ENCODE assay signal across 8 mouse cellular contexts in genomic region chr12:70975891-70976290, GRCm38 (mm10). TPM values are rescaled to one million over a fixed set of nuclear protein-coding genes. Genes with fewer than 3 reads are reported as not detected.
DNase-seq lines count a peak whose midpoint lies in the region; ATAC-seq and TF ChIP-seq lines count a peak whose summit lies in the region.

No protein-coding gene starts in this region.

- H3K27me3 ChIP-seq in heart, embryonic 10.5 days (ENCODE audit: insufficient read depth, poor library complexity, severe bottlenecking): no peaks in the 10 kb centered on the region
- H3K27me3 ChIP-seq in ES-Bruce4 (ENCODE audit: control insufficient read depth, insufficient read depth, low read length, poor library complexity, severe bottlenecking): no peaks in the 10 kb centered on the region
- H3K27me3 ChIP-seq in forebrain, postnatal 0 days (ENCODE audit: insufficient read depth, low read length): no peaks in the 10 kb centered on the region
- H3K27me3 ChIP-seq in liver, embryonic 15.5 days: no peaks in the 10 kb centered on the region

- TF ChIP-seq EP300 in ES-Bruce4 (IDR thresholded peaks at IDR 0.05; ENCODE audit: insufficient read depth, low read depth, low read length): no peak

- no peak for ATAC-seq in forebrain, postnatal 0 days
- no peak for ATAC-seq in liver, embryonic 15.5 days (ENCODE audit: insufficient read depth)

- intact Hi-C loops in heart, postnatal 36 days (cut with DNase I): loop anchor here (2.0 kb wide), 1 partner anchor 41 kb away; no protein-coding TSS in a partner anchor

- WGBS in heart, embryonic 10.5 days: 61% methylated on average over 3 of the region's 3 CpGs
- WGBS in forebrain, postnatal 0 days: 73% methylated on average over 3 of the region's 3 CpGs
- 35% methylated on average over 3 of the region's 3 CpGs for WGBS in liver, embryonic 15.5 days (ENCODE audit: insufficient replicate concordance)

- TF ChIP-seq POLR2A in ES-Bruce4 (IDR thresholded peaks at IDR 0.05; ENCODE audit: insufficient read depth, low read length): no peak

- peaks cover 26% of the 10 kb centered on the region for H3K36me3 ChIP-seq in heart, embryonic 10.5 days
- H3K36me3 ChIP-seq in ES-Bruce4 (ENCODE audit: control insufficient read depth, insufficient read depth, low read length, poor library complexity, severe bottlenecking): peaks cover 23% of the 10 kb centered on the region
- H3K36me3 ChIP-seq in forebrain, postnatal 0 days (ENCODE audit: insufficient read depth): peaks cover 17% of the 10 kb centered on the region
- H3K36me3 ChIP-seq in liver, embryonic 15.5 days (replicated peaks): peaks cover 27% of the 10 kb centered on the region

- peak overlapping the region; percentile 99 for H3K4me3 ChIP-seq in heart, embryonic 10.5 days
- peak overlapping the region; percentile 55 for H3K4me3 ChIP-seq in ES-Bruce4 (ENCODE audit: low read depth, low read length)
- peak overlapping the region; percentile 99 for H3K4me3 ChIP-seq in forebrain, postnatal 0 days (ENCODE audit: low read depth, low read length)
- peak overlapping the region; percentile 92 for H3K4me3 ChIP-seq in liver, embryonic 15.5 days (replicated peaks)

- peaks cover 11% of the 10 kb centered on the region for H3K4me1 ChIP-seq in heart, embryonic 10.5 days
- no peaks in the 10 kb centered on the region for H3K4me1 ChIP-seq in ES-Bruce4 (ENCODE audit: control insufficient read depth, insufficient read depth, low read length)
- H3K4me1 ChIP-seq in forebrain, postnatal 0 days (ENCODE audit: insufficient read depth): peaks cover 6% of the 10 kb centered on the region; the same call in 1 of the 2 replicates
- H3K4me1 ChIP-seq in liver, embryonic 15.5 days (replicated peaks): peaks cover 30% of the 10 kb centered on the region

- H3K27ac ChIP-seq in heart, embryonic 10.5 days: no peak overlapping the region
- H3K27ac ChIP-seq in ES-Bruce4 (ENCODE audit: insufficient read depth, low read length): no peak overlapping the region
- no peak overlapping the region for H3K27ac ChIP-seq in forebrain, postnatal 0 days (ENCODE audit: low read depth, low read length)
- no peak overlapping the region for H3K27ac ChIP-seq in liver, embryonic 15.5 days (replicated peaks)

- DNase-seq in heart, embryonic 10.5 days (ENCODE audit: low spot score): no peak
- no peak for DNase-seq in heart, postnatal 36 days
- no peak for DNase-seq in forebrain, postnatal 0 days
- no peak for DNase-seq in left cerebral cortex, adult 9 months (ENCODE audit: low spot score in 2 of 2)
- DNase-seq in frontal cortex, postnatal 25 days (ENCODE audit: low spot score in 2 of 2): no peak
- no peak for DNase-seq in spleen, postnatal 14 days (ENCODE audit: low spot score in 2 of 2)

- peak overlapping the region; percentile 98 for H3K9ac ChIP-seq in ES-Bruce4 (ENCODE audit: low read depth, poor library complexity, severe bottlenecking)
- H3K9ac ChIP-seq in forebrain, postnatal 0 days: no peak overlapping the region; the same call in 1 of the 2 replicates
- peak overlapping the region; percentile 90 for H3K9ac ChIP-seq in liver, embryonic 15.5 days

- H3K9me3 ChIP-seq in heart, embryonic 10.5 days: no peaks in the 10 kb centered on the region
- H3K9me3 ChIP-seq in ES-Bruce4 (replicated peaks; ENCODE audit: control insufficient read depth, insufficient read depth, low read length, poor library complexity, severe bottlenecking): no peaks in the 10 kb centered on the region
- H3K9me3 ChIP-seq in forebrain, postnatal 0 days (ENCODE audit: low read length): no peaks in the 10 kb centered on the region
- H3K9me3 ChIP-seq in liver, embryonic 15.5 days (replicated peaks): no peaks in the 10 kb centered on the region

- peak overlapping the region; percentile 69 for H3K4me2 ChIP-seq in forebrain, postnatal 0 days (ENCODE audit: low read depth)
- peak overlapping the region; percentile 73 for H3K4me2 ChIP-seq in liver, embryonic 15.5 days

- TF ChIP-seq CTCF in ES-Bruce4 (IDR thresholded peaks at IDR 0.05; ENCODE audit: low read depth, low read length): no peak
- TF ChIP-seq CTCF in forebrain, postnatal 0 days (IDR thresholded peaks at IDR 0.05; ENCODE audit: low read depth): no peak

RNA-seq across cellular contexts. Expression of gene Psma3, which starts 1.5 kb away (rescaled TPM):
- polyA plus RNA-seq in heart, embryonic 10.5 days (2016; fragmentation: Nextera tagmentation; extraction: Ambion mirVana): 513 and 568 TPM in 2 replicates
- 100 to 1,000 TPM; 193 to 201 TPM for total RNA-seq in heart, postnatal 36 days (2021)
- polyA plus RNA-seq in ES-Bruce4 (2011; ENCODE audit: insufficient read depth, insufficient read length, low read depth, missing spikeins): 421 and 456 TPM in 2 replicates
- total RNA-seq in forebrain, postnatal 0 days (2014; rRNA removed): 207 and 225 TPM in 2 replicates
- polyA plus RNA-seq in forebrain, postnatal 0 days (2015; fragmentation: Nextera tagmentation; extraction: Ambion mirVana): 605 and 698 TPM in 2 replicates
- 343 TPM in 2 replicates for polyA plus RNA-seq in liver, embryonic 15.5 days (2015; fragmentation: Nextera tagmentation; extraction: Ambion mirVana)

RNA-seq across cellular contexts. Expression of gene Actr10, which starts 38.2 kb away (rescaled TPM):
- polyA plus RNA-seq in heart, embryonic 10.5 days (2016; fragmentation: Nextera tagmentation; extraction: Ambion mirVana): 194 and 197 TPM in 2 replicates
- 100 to 1,000 TPM; 134 to 142 TPM for total RNA-seq in heart, postnatal 36 days (2021)
- 140 and 146 TPM in 2 replicates for polyA plus RNA-seq in ES-Bruce4 (2011; ENCODE audit: insufficient read depth, insufficient read length, low read depth, missing spikeins)
- total RNA-seq in forebrain, postnatal 0 days (2014; rRNA removed): 105 and 112 TPM in 2 replicates
- 196 and 282 TPM in 2 replicates for polyA plus RNA-seq in forebrain, postnatal 0 days (2015; fragmentation: Nextera tagmentation; extraction: Ambion mirVana)
- 94.4 and 105 TPM in 2 replicates for polyA plus RNA-seq in liver, embryonic 15.5 days (2015; fragmentation: Nextera tagmentation; extraction: Ambion mirVana)

RNA-seq across cellular contexts. Expression of gene Arid4a, which starts 39.9 kb away (rescaled TPM):
- 24.1 and 26.9 TPM in 2 replicates for polyA plus RNA-seq in heart, embryonic 10.5 days (2016; fragmentation: Nextera tagmentation; extraction: Ambion mirVana)
- 10 to 100 TPM; 14.3 to 17.0 TPM for total RNA-seq in heart, postnatal 36 days (2021)
- 21.0 and 21.9 TPM in 2 replicates for polyA plus RNA-seq in ES-Bruce4 (2011; ENCODE audit: insufficient read depth, insufficient read length, low read depth, missing spikeins)
- 15.6 and 17.9 TPM in 2 replicates for total RNA-seq in forebrain, postnatal 0 days (2014; rRNA removed)
- 27.4 and 38.2 TPM in 2 replicates for polyA plus RNA-seq in forebrain, postnatal 0 days (2015; fragmentation: Nextera tagmentation; extraction: Ambion mirVana)
- 20.7 and 20.8 TPM in 2 replicates for polyA plus RNA-seq in liver, embryonic 15.5 days (2015; fragmentation: Nextera tagmentation; extraction: Ambion mirVana)
